Mouse (Mus musculus): ENCODE measurements around the gene Ado. TPM values are rescaled to one million over a fixed set of nuclear protein-coding genes. Genes with fewer than 3 reads are reported as not detected.

The Ado gene
- polyA plus RNA-seq, 1 experiment from 2014 or later, result 88.8 TPM

DNA sequence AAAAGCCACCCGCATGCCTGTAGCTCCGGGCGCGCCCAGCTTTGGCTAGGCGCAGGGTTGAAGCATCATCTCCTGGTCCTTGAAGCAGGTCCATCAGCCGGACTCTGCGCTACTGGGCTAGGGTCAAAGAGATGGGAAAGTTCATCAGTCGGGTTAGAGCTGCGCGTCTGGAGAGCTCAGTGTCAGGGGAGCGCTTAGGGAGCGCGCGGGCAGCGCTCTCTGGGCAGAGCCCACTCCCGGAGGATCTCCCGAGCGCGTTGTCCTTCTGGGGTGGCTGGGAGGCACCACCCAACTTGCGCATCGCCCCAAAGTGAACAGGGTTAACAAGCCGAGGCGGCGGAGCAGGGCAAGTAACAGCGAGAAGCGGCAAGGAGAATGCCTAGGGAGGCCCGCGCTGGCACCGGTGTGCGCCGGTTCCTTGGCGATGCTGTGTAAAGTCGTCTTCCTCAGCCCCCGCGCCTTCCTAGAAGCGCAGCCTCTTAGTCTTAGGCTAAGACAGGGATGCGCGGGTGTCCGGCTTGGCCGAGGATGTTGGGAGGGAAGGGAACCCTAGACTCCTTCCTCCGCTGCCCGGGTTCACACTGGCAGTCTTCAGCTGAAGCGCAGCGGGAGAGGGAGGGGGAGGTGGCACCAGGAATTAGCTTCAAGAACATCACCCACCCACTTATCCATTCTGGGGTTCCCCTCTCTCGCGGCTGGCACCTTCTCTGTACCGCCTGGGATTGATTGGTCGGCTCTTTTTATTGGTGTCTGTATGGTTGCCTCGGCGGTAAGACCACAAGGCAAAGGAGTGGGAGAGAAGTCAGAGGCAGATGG is 10.0 kb downstream of the Ado start:
- no peak overlapping the region for H3K27ac ChIP-seq (ENCODE audit: low read depth, low read length)
- WGBS, result under 1% methylated on average over 50 of the region's 50 CpGs
- H3K4me2 ChIP-seq (ENCODE audit: low read depth), result peak overlapping the region; percentile 93; the same call in 1 of the 2 replicates
- DNase-seq (ENCODE audit: low spot score) (no peak), ATAC-seq (ENCODE audit: insufficient read depth, low FRiP score, low TSS enrichment) (no peak)
- H3K9ac ChIP-seq (ENCODE audit: low read length), result no peak overlapping the region
- peaks cover 20% of the 10 kb centered on the region; the same call in 1 of the 2 replicates for H3K4me1 ChIP-seq (ENCODE audit: control insufficient read depth, insufficient read depth, low read length)
- H3K9me3 ChIP-seq (ENCODE audit: control insufficient read depth, low read length), result no peaks in the 10 kb centered on the region
- peak overlapping the region; percentile 38 for H3K4me3 ChIP-seq (ENCODE audit: low read depth, low read length)
- no peaks in the 10 kb centered on the region for H3K36me3 ChIP-seq (ENCODE audit: control insufficient read depth, insufficient read depth, low read length)
- peaks cover 76% of the 10 kb centered on the region for H3K27me3 ChIP-seq (ENCODE audit: control insufficient read depth, insufficient read depth, low read length)

- no peaks in the 10 kb centered on the region for H3K36me3 ChIP-seq (ENCODE audit: control insufficient read depth, insufficient read depth, low read length)
- H3K4me3 ChIP-seq (ENCODE audit: low read depth, low read length), result peak overlapping the region; percentile 38
- H3K9ac ChIP-seq (ENCODE audit: low read length), result no peak overlapping the region
- ATAC-seq (ENCODE audit: insufficient read depth, low FRiP score, low TSS enrichment), result no peak
- peaks cover 81% of the 10 kb centered on the region for H3K27me3 ChIP-seq (ENCODE audit: control insufficient read depth, insufficient read depth, low read length)
- H3K4me2 ChIP-seq (ENCODE audit: low read depth), result peak overlapping the region; percentile 93
- no peaks in the 10 kb centered on the region for H3K9me3 ChIP-seq (ENCODE audit: control insufficient read depth, low read length)
- DNase-seq (ENCODE audit: low spot score), result peak; percentile 24
- peaks cover 20% of the 10 kb centered on the region; the same call in 1 of the 2 replicates for H3K4me1 ChIP-seq (ENCODE audit: control insufficient read depth, insufficient read depth, low read length)
- H3K27ac ChIP-seq (ENCODE audit: low read depth, low read length), result no peak overlapping the region
- under 1% methylated on average over 19 of the region's 19 CpGs for WGBS
These were observed 10.6 kb downstream of the Ado start for GRCm38 (mm10) chr10:67538106-67538505.

DNA sequence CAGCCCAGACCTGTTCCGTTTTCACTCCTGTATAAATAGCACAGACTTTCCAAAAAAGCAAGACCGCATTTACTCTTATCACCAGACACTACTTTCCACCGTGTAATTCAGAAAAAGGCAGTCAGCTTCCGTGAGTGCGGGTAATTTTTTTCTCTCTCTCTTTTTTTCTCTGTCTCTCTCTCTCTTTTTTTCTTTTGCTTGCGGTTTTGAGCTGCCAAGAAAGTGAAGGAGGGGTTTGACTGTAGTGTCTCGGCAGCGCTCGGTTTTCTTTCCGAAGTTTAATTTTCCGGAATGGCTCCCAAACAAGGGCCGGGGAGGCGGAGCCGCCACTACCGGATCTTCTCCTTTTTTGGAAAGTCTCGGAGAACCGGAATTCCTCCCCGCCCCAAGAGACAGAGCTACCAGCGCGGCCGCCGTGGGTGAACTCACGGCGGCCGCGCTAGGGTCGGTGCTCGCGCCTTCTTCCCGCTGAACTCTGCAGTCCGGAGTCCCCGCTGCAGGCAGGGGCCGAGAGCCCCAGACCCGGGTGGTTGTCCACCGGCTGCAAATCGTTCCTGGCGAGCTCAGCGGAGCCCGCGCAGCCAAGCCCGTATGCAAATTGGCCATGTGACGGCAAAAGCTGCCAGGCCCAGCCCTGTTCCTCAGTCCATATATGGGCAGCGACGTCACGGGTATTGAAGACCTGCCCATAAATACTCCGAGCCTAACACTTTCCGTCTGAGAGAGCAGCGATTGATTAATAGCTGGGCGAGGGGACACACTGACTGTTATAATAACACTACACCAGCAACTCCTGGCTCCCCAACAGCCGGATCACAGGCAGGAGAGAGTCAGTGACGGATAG is 11.4 kb downstream of the Ado start:
- Histone ChIP-seq H3K4me2 (ENCODE audit: low read depth) (peak overlapping the region; percentile 93), H3K4me3 (ENCODE audit: low read depth, low read length) (peak overlapping the region; percentile 38), H3K4me1 (ENCODE audit: control insufficient read depth, insufficient read depth, low read length) (peaks cover 20% of the 10 kb centered on the region; the same call in 1 of the 2 replicates), H3K36me3 (ENCODE audit: control insufficient read depth, insufficient read depth, low read length) (no peaks in the 10 kb centered on the region), H3K9me3 (ENCODE audit: control insufficient read depth, low read length) (no peaks in the 10 kb centered on the region), H3K27ac (ENCODE audit: low read depth, low read length) (no peak overlapping the region), H3K9ac (ENCODE audit: low read length) (peak overlapping the region; percentile 23; the same call in 1 of the 2 replicates), H3K27me3 (ENCODE audit: control insufficient read depth, insufficient read depth, low read length) (peaks cover 80% of the 10 kb centered on the region)
- WGBS, result under 1% methylated on average over 51 of the region's 51 CpGs
- ATAC-seq (ENCODE audit: insufficient read depth, low FRiP score, low TSS enrichment) (peak; percentile 80), DNase-seq (ENCODE audit: low spot score) (peak; percentile 86)

DNA sequence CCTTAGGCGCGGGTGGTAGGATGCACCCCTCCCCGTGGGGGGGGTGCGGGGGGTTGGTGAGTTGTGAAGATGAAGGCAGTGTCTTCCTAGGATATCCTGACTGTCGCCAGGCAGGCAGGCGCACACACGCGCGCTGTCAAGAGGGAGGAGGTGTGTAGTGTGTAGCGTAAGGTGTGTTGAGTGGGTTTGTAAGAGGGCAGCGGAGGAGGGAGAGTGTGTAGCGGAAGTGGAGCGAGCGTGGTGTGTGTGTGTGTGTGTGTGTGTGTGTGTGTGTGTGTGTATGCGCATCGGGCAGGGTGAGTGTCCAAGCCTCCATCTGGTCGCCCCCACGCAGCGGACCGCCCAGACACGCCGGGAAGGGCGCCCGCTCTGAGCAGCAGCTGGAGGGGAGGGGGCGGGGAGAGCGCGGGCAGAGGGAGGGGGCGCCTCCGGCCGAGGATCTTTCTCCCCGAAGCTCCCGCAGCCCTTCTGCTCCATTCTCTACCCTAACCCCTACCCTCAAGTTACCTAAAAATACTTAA is 12.1 kb downstream of the Ado start:
- peak overlapping the region; percentile 93 for H3K4me2 ChIP-seq (ENCODE audit: low read depth)

GRCm38 (mm10) chr10:67535972-67536371 is 12.8 kb downstream of the Ado start:
- H3K4me1 ChIP-seq (ENCODE audit: control insufficient read depth, insufficient read depth, low read length), result peaks cover 20% of the 10 kb centered on the region; the same call in 1 of the 2 replicates
- no peaks in the 10 kb centered on the region for H3K36me3 ChIP-seq (ENCODE audit: control insufficient read depth, insufficient read depth, low read length)
- ATAC-seq (ENCODE audit: insufficient read depth, low FRiP score, low TSS enrichment) (peak; percentile 49; the same call in 1 of the 2 replicates), DNase-seq (ENCODE audit: low spot score) (peak; percentile 85)
- H3K9me3 ChIP-seq (ENCODE audit: control insufficient read depth, low read length), result no peaks in the 10 kb centered on the region
- H3K4me3 ChIP-seq (ENCODE audit: low read depth, low read length), result peak overlapping the region; percentile 38
- H3K9ac ChIP-seq (ENCODE audit: low read length), result no peak overlapping the region
- WGBS, result under 1% methylated on average over 35 of the region's 35 CpGs
- peak overlapping the region; percentile 93 for H3K4me2 ChIP-seq (ENCODE audit: low read depth)
- H3K27ac ChIP-seq (ENCODE audit: low read depth, low read length), result no peak overlapping the region
- peaks cover 68% of the 10 kb centered on the region for H3K27me3 ChIP-seq (ENCODE audit: control insufficient read depth, insufficient read depth, low read length)

More for the DNA sequence above, 12.1 kb downstream of the Ado start:
- H3K36me3 ChIP-seq (ENCODE audit: control insufficient read depth, insufficient read depth, low read length), result no peaks in the 10 kb centered on the region
- DNase-seq (ENCODE audit: low spot score), result peak; percentile 45
- peaks cover 75% of the 10 kb centered on the region for H3K27me3 ChIP-seq (ENCODE audit: control insufficient read depth, insufficient read depth, low read length)
- WGBS, result under 1% methylated on average over 22 of the region's 32 CpGs
- H3K4me3 ChIP-seq (ENCODE audit: low read depth, low read length), result peak overlapping the region; percentile 38
- peak overlapping the region; percentile 18; the same call in 1 of the 2 replicates for H3K9ac ChIP-seq (ENCODE audit: low read length)
- H3K4me1 ChIP-seq (ENCODE audit: control insufficient read depth, insufficient read depth, low read length), result peaks cover 20% of the 10 kb centered on the region; the same call in 1 of the 2 replicates
- no peaks in the 10 kb centered on the region for H3K9me3 ChIP-seq (ENCODE audit: control insufficient read depth, low read length)
- H3K27ac ChIP-seq (ENCODE audit: low read depth, low read length), result no peak overlapping the region
- peak; percentile 36 for ATAC-seq (ENCODE audit: insufficient read depth, low FRiP score, low TSS enrichment)

DNA sequence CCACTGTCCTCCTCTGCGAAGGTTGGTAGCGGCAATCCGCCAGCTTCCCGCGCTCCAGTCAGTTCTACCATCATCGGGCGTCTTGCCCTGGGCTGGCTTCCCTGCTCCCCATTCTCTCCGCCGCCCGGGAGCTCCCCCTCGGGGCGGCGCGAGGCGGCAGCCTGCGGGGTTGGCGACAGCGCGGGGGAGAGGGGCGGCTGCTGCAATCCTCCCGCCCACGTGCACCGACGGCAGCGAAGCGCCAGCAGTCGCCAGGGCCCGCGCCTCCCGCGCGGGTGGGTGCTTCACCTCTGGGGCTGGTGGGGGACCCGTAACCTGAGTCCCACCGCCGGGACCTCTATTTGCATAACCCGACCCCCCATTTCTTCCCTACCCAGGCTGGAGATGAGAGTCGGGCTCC is 13.5 kb downstream of the Ado start, which contains the start of gene Egr2:
Gene Egr2, plus strand, starts transcription at position 220 of the 400 bp plus-strand sequence.
- Histone ChIP-seq H3K9ac (ENCODE audit: low read length) (no peak within 1 kb of the TSS), H3K36me3 (ENCODE audit: control insufficient read depth, insufficient read depth, low read length) (no peaks in the 10 kb centered on the region), H3K4me1 (ENCODE audit: control insufficient read depth, insufficient read depth, low read length) (peaks cover 20% of the 10 kb centered on the region; the same call in 1 of the 2 replicates), H3K9me3 (ENCODE audit: control insufficient read depth, low read length) (no peaks in the 10 kb centered on the region), H3K27me3 (ENCODE audit: control insufficient read depth, insufficient read depth, low read length) (peaks cover 61% of the 10 kb centered on the region), H3K27ac (ENCODE audit: low read depth, low read length) (no peak within 1 kb of the TSS), H3K4me3 (ENCODE audit: low read depth, low read length) (peak within 1 kb of the TSS; percentile 38), H3K4me2 (ENCODE audit: low read depth) (peak within 1 kb of the TSS; percentile 93)
- ATAC-seq (ENCODE audit: insufficient read depth, low FRiP score, low TSS enrichment), result no peak
- DNase-seq (ENCODE audit: low spot score), result peak; percentile 46
- 0% methylated on average over 37 of the region's 37 CpGs for WGBS

DNA sequence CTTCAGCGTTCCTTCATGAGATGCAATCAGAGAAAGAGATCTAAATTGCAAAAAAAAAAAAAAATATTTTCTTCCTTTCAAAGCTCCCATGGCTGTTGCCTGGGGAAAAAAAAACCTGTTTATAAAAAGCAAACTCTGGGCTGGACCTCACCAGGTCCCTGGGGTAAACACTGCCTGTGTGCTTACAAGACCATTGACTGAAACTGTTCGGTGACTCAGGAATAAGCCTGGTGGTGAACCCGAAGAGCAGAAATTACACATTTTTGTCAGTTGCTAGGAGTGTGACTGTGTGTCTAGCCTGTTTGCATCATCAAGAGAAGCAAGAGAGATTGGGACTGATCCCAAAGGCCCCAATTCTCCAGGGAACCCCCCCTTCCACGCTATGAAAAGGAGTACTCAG is 19.0 kb downstream of the Ado start:
- Histone ChIP-seq H3K9ac (ENCODE audit: low read length) (no peak overlapping the region), H3K4me2 (ENCODE audit: low read depth) (no peak overlapping the region), H3K27me3 (ENCODE audit: control insufficient read depth, insufficient read depth, low read length) (peaks cover 16% of the 10 kb centered on the region), H3K4me1 (ENCODE audit: control insufficient read depth, insufficient read depth, low read length) (no peaks in the 10 kb centered on the region), H3K36me3 (ENCODE audit: control insufficient read depth, insufficient read depth, low read length) (no peaks in the 10 kb centered on the region), H3K9me3 (ENCODE audit: control insufficient read depth, low read length) (no peaks in the 10 kb centered on the region), H3K27ac (ENCODE audit: low read depth, low read length) (no peak overlapping the region), H3K4me3 (ENCODE audit: low read depth, low read length) (no peak overlapping the region)
- WGBS, result 80% methylated on average over 4 of the region's 4 CpGs
- ATAC-seq (ENCODE audit: insufficient read depth, low FRiP score, low TSS enrichment), result no peak
- no peak for DNase-seq (ENCODE audit: low spot score)

DNA sequence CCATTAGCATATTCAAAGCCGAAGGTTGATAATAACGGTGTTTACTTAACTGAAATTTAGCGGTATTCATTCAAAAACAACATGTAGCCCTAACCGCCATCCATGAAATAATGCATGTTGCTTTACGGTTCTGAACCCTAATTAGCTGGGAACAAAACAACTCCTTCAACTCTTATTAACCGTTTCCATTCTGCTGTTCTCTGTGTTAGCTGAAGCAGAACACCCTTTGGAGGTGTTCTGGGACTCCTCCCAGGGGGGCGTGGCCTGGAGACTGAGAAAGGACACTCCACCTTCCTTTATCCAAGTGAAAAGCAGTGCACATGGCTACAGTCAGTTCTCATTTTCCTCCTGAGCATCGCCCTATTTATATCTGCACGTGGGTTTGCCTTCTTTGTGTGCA is 22.3 kb downstream of the Ado start:
- Histone ChIP-seq H3K36me3 (ENCODE audit: control insufficient read depth, insufficient read depth, low read length) (no peaks in the 10 kb centered on the region), H3K4me1 (ENCODE audit: control insufficient read depth, insufficient read depth, low read length) (no peaks in the 10 kb centered on the region)
- ATAC-seq (ENCODE audit: insufficient read depth, low FRiP score, low TSS enrichment), result no peak

More for the DNA sequence above, 22.3 kb downstream of the Ado start:
- H3K27ac ChIP-seq (ENCODE audit: low read depth, low read length), result no peak overlapping the region
- H3K4me3 ChIP-seq (ENCODE audit: low read depth, low read length), result no peak overlapping the region
- no peaks in the 10 kb centered on the region for H3K27me3 ChIP-seq (ENCODE audit: control insufficient read depth, insufficient read depth, low read length)
- no peak overlapping the region for H3K4me2 ChIP-seq (ENCODE audit: low read depth)
- no peaks in the 10 kb centered on the region for H3K9me3 ChIP-seq (ENCODE audit: control insufficient read depth, low read length)
- no peak for DNase-seq (ENCODE audit: low spot score)
- H3K9ac ChIP-seq (ENCODE audit: low read length), result no peak overlapping the region
- 74% methylated on average over 9 of the region's 9 CpGs for WGBS

All from neural tube, embryonic 11.5 days (tissue).